Mouse (Mus musculus): ENCODE results near the gene Clic4. TPM values are rescaled to one million over a fixed set of nuclear protein-coding genes. Genes with fewer than 3 reads are reported as not detected.

The Clic4 gene
- polyA plus RNA-seq, 1 experiment from 2014 or later = 211 TPM

GRCm38 (mm10) chr4:135271419-135271828, 1.2 kb downstream of the Clic4 start:
- peak; percentile 66 for DNase-seq (ENCODE audit: low spot score)
- Histone ChIP-seq H3K27me3 (replicated peaks; ENCODE audit: insufficient read depth, low read length) (no peaks in the 10 kb centered on the region), H3K9ac (replicated peaks; ENCODE audit: low read depth) (peak overlapping the region; percentile 92), H3K4me1 (ENCODE audit: insufficient read depth, low read depth, low read length) (peaks cover 20% of the 10 kb centered on the region; the same call in 1 of the 2 replicates), H3K27ac (ENCODE audit: low read length) (peak overlapping the region; percentile 95), H3K4me2 (replicated peaks; ENCODE audit: low read depth, low read length) (peak overlapping the region; percentile 65), H3K9me3 (ENCODE audit: low read length) (no peaks in the 10 kb centered on the region), H3K36me3 (ENCODE audit: insufficient read depth, low read length) (no peaks in the 10 kb centered on the region), H3K4me3 (ENCODE audit: low read depth, low read length) (peak overlapping the region; percentile 81)
- under 1% methylated on average over 20 of the region's 20 CpGs for WGBS
- no peak for TF ChIP-seq EP300 (IDR thresholded peaks at IDR 0.05)
- TF ChIP-seq CTCF (IDR thresholded peaks at IDR 0.05) = no peak
- ATAC-seq = no peak

DNA sequence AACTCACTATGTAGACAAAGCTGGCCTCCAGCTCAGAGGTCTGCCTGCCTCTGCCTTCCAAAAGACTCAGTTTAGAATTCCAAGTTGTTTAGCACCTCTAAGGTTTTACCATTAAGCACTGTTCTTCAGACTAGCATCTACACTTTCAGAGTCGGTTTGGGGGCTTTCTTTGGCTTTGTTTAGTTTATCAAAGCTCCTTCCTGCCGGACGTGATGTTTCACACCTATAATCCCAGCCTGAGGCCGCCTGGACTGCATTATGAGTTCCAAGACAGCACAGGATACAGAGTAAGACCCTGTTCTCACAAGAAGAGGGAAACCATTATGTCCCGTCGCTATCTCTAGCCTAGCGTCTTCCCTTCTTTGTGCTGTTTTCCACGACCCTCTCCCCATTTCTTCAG, 2.1 kb downstream of the Clic4 start:
- TF ChIP-seq EP300 (IDR thresholded peaks at IDR 0.05) (peak; percentile 4; the same call in 1 of the 2 replicates), CTCF (IDR thresholded peaks at IDR 0.05) (no peak)
- WGBS = 43% methylated on average over 8 of the region's 8 CpGs
- H3K27me3 ChIP-seq (replicated peaks; ENCODE audit: insufficient read depth, low read length) = no peaks in the 10 kb centered on the region
- no peaks in the 10 kb centered on the region for H3K36me3 ChIP-seq (ENCODE audit: insufficient read depth, low read length)
- H3K9me3 ChIP-seq (ENCODE audit: low read length) = no peaks in the 10 kb centered on the region
- no peak for ATAC-seq
- peak; percentile 38 for DNase-seq (ENCODE audit: low spot score)
- H3K27ac ChIP-seq (ENCODE audit: low read length) = peak overlapping the region; percentile 95
- peaks cover 20% of the 10 kb centered on the region; the same call in 1 of the 2 replicates for H3K4me1 ChIP-seq (ENCODE audit: insufficient read depth, low read depth, low read length)
- peak overlapping the region; percentile 92 for H3K9ac ChIP-seq (replicated peaks; ENCODE audit: low read depth)
- H3K4me3 ChIP-seq (ENCODE audit: low read depth, low read length) = peak overlapping the region; percentile 81
- peak overlapping the region; percentile 65 for H3K4me2 ChIP-seq (replicated peaks; ENCODE audit: low read depth, low read length)

DNA sequence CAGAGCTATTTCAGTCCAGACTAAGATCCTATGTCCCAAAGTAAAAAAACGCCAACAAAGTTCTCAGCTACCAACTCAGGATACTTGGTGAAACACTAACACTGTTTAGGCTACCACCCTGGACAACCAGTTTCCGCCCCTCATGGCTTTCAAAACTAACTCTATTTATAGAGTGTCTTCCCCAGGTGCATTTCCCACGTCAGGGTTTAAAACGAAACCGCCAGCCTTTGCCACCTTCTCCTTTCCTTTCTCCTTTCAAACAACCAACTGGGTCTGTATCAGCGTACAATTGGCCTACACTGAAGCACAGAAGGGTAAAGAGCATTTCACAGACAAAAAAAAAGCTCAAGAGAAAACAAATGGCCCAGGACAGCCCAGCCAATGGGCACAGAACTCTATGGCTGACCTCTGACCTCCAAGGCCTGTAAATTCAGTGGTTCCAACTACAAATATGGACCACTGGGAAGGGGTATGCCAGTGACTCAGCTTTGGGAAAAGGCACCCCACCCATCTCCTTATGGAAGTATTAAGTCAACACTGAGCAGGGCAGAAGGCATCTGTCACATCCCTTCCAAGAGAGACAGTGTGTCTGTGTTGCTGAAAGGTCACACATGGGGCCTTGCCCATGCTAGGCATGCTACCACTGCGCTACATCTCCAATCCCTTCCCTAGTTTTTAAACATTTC, 2.8 kb downstream of the Clic4 start:
- H3K9ac ChIP-seq (replicated peaks; ENCODE audit: low read depth) = peak overlapping the region; percentile 92
- WGBS = 51% methylated on average over 7 of the region's 7 CpGs
- no peaks in the 10 kb centered on the region for H3K27me3 ChIP-seq (replicated peaks; ENCODE audit: insufficient read depth, low read length)
- H3K27ac ChIP-seq (ENCODE audit: low read length) = peak overlapping the region; percentile 95
- peaks cover 20% of the 10 kb centered on the region; the same call in 1 of the 2 replicates for H3K4me1 ChIP-seq (ENCODE audit: insufficient read depth, low read depth, low read length)
- DNase-seq (ENCODE audit: low spot score) (peak; percentile 77), ATAC-seq (peak; percentile 5; the same call in 1 of the 2 replicates)
- H3K36me3 ChIP-seq (ENCODE audit: insufficient read depth, low read length) = no peaks in the 10 kb centered on the region
- no peaks in the 10 kb centered on the region for H3K9me3 ChIP-seq (ENCODE audit: low read length)
- peak overlapping the region; percentile 65 for H3K4me2 ChIP-seq (replicated peaks; ENCODE audit: low read depth, low read length)
- no peak for TF ChIP-seq EP300 (IDR thresholded peaks at IDR 0.05)
- no peak for TF ChIP-seq CTCF (IDR thresholded peaks at IDR 0.05)
- peak overlapping the region; percentile 81 for H3K4me3 ChIP-seq (ENCODE audit: low read depth, low read length)

- peaks cover 14% of the 10 kb centered on the region; the same call in 1 of the 2 replicates for H3K4me1 ChIP-seq (ENCODE audit: insufficient read depth, low read depth, low read length)
- H3K4me3 ChIP-seq (ENCODE audit: low read depth, low read length) = peak overlapping the region; percentile 23
- H3K36me3 ChIP-seq (ENCODE audit: insufficient read depth, low read length) = no peaks in the 10 kb centered on the region
- peak overlapping the region; percentile 60 for H3K27ac ChIP-seq (ENCODE audit: low read length)
- no peaks in the 10 kb centered on the region for H3K27me3 ChIP-seq (replicated peaks; ENCODE audit: insufficient read depth, low read length)
- no peak overlapping the region for H3K9ac ChIP-seq (replicated peaks; ENCODE audit: low read depth)
- ATAC-seq (no peak), DNase-seq (ENCODE audit: low spot score) (no peak)
- peak overlapping the region; percentile 47 for H3K4me2 ChIP-seq (replicated peaks; ENCODE audit: low read depth, low read length)
- WGBS = 49% methylated on average over 8 of the region's 8 CpGs
- no peaks in the 10 kb centered on the region for H3K9me3 ChIP-seq (ENCODE audit: low read length)
- TF ChIP-seq CTCF (IDR thresholded peaks at IDR 0.05) (no peak), EP300 (IDR thresholded peaks at IDR 0.05) (no peak)
Measured at GRCm38 (mm10) chr4:135267521-135267920, 5.1 kb downstream of the Clic4 start.

GRCm38 (mm10) chr4:135266987-135267386, 5.6 kb downstream of the Clic4 start:
- 46% methylated on average over 9 of the region's 9 CpGs for WGBS
- Histone ChIP-seq H3K9ac (replicated peaks; ENCODE audit: low read depth) (no peak overlapping the region), H3K27me3 (replicated peaks; ENCODE audit: insufficient read depth, low read length) (no peaks in the 10 kb centered on the region), H3K9me3 (ENCODE audit: low read length) (no peaks in the 10 kb centered on the region), H3K4me2 (replicated peaks; ENCODE audit: low read depth, low read length) (peak overlapping the region; percentile 47), H3K27ac (ENCODE audit: low read length) (peak overlapping the region; percentile 60; the same call in 1 of the 2 replicates), H3K4me1 (ENCODE audit: insufficient read depth, low read depth, low read length) (peaks cover 15% of the 10 kb centered on the region; the same call in 1 of the 2 replicates), H3K4me3 (ENCODE audit: low read depth, low read length) (peak overlapping the region; percentile 23), H3K36me3 (ENCODE audit: insufficient read depth, low read length) (no peaks in the 10 kb centered on the region)
- DNase-seq (ENCODE audit: low spot score) (peak; percentile 66), ATAC-seq (peak; percentile 21)
- TF ChIP-seq EP300 (IDR thresholded peaks at IDR 0.05) (peak; percentile 40; the same call in 1 of the 2 replicates), CTCF (IDR thresholded peaks at IDR 0.05) (no peak)

- H3K9ac ChIP-seq (replicated peaks; ENCODE audit: low read depth) = no peak overlapping the region
- WGBS = 50% methylated on average over 4 of the region's 4 CpGs
- H3K4me1 ChIP-seq (ENCODE audit: insufficient read depth, low read depth, low read length) = peaks cover 20% of the 10 kb centered on the region
Measured at GRCm38 (mm10) chr4:135260434-135260833, 12.2 kb downstream of the Clic4 start.

More at GRCm38 (mm10) chr4:135260434-135260833, 12.2 kb downstream of the Clic4 start:
- TF ChIP-seq EP300 (IDR thresholded peaks at IDR 0.05) = no peak
- no peak for TF ChIP-seq CTCF (IDR thresholded peaks at IDR 0.05)
- ATAC-seq (peak; percentile 58), DNase-seq (ENCODE audit: low spot score) (peak; percentile 61)
- Histone ChIP-seq H3K4me3 (ENCODE audit: low read depth, low read length) (no peak overlapping the region), H3K27me3 (replicated peaks; ENCODE audit: insufficient read depth, low read length) (no peaks in the 10 kb centered on the region), H3K27ac (ENCODE audit: low read length) (no peak overlapping the region), H3K36me3 (ENCODE audit: insufficient read depth, low read length) (no peaks in the 10 kb centered on the region), H3K4me2 (replicated peaks; ENCODE audit: low read depth, low read length) (no peak overlapping the region), H3K9me3 (ENCODE audit: low read length) (no peaks in the 10 kb centered on the region)
